Mouse (Mus musculus) cerebellum, adult 2 months (tissue): ENCODE results near the gene 1700088E04Rik. TPM values are rescaled to one million over a fixed set of nuclear protein-coding genes. Genes with fewer than 3 reads are reported as not detected.

Experiments
- DNase-seq, 2 experiments: peaks; one replicate each; pipeline ENCODE4 v3.0.0; 2021
- H3K27ac ChIP-seq: fragments of 200-500 bp; 2 replicates; pipeline ENCODE4 v1.5.1; 2012; ENCODE audit warnings: low read length, control low read depth, inconsistent platforms; ENCODE audit not compliant: insufficient read depth
- H3K27me3 ChIP-seq: fragments of 200-500 bp; 2 replicates; pipeline ENCODE4 v1.6.1; 2012; ENCODE audit warnings: inconsistent platforms, mild to moderate bottlenecking, low read length, moderate library complexity; ENCODE audit not compliant: control insufficient read depth, insufficient read depth
- H3K4me1 ChIP-seq: fragments of 200-500 bp; 2 replicates; pipeline ENCODE4 v1.6.1; 2011; ENCODE audit warnings: low read length; ENCODE audit not compliant: control insufficient read depth, insufficient read depth
- H3K4me3 ChIP-seq: fragments of 200-500 bp; replicated peaks from 2 replicates; pipeline ENCODE3; 2011; ENCODE audit warnings: mild to moderate bottlenecking, low read depth, low read length, control low read depth; ENCODE audit not compliant: insufficient read depth
- CTCF ChIP-seq: fragments of 200-500 bp; IDR thresholded peaks from 2 replicates; pipeline ENCODE4 v1.5.1; 2011; ENCODE audit warnings: low read depth, mild to moderate bottlenecking, control low read depth, low read length, moderate library complexity, borderline replicate concordance; ENCODE audit not compliant: insufficient read depth
- POLR2A ChIP-seq: fragments of 200-500 bp; IDR thresholded peaks from 2 replicates; pipeline ENCODE4 v1.6.1; 2011; ENCODE audit warnings: low read length, control low read depth, borderline replicate concordance; ENCODE audit not compliant: insufficient read depth
- WGBS: fragments of 180-500 bp; shearing (Covaris S2); methylation state at CpG from one replicate; pipeline ENCODE4 v1.1.7; 2018; 5-methylcytosine and 5-hydroxymethylcytosine counted together
- polyA plus RNA-seq: library from polyadenylated mRNA; depleted of rRNA; stranded (reverse); fragments of >200 nt; gene quantifications from 2 replicates; pipeline ENCODE4 v1.2.3, GENCODE M21; 2012

Gene 1700088E04Rik
- polyA plus RNA-seq, 1 experiment, result 6.7 TPM

DNA sequence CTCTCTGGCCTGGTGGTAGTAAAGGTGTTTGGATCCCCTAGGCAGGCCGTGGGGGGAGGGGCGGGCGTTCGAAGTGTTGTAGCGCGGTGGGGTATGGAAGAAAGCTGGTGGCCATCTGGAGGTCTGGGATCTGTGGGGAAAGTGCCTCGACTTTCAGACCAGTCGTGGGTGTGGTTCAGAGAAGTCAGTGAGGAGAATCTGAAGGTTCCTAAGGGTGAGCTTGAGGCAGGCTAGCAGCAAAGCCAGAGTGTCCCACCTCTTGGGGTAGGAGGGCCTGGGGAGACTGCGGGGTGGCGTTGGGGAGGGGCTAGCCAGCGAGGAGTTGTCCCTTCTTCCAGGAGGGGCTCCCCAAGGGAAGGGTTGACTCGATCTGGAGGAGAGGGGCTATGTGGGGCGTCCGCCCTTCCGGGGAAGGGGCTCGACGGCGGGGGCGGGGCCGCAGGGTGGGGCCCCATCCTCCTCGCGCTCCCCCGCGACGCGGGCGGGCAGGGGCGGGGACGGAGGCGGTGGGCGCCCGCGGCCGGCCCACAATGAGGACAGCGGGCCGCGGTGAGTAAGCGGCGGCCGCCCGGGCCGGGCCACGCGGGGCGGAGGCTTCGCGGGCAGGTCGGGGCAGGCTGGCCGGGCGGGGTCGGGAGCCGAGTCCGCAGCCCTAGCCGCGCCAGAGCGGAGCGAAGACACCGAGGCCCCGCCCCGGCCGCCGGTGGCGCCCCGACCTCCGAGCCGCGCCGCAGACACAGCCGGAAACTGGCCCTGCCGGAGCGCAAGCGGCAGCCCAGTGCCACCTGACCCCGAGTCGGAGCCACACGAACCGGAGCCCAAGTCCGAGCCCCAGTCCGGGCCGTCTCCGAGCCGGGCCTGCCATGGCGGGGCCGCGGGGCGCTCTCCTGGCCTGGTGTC, 32.4 kb downstream of the 1700088E04Rik start, which contains the start of gene Micall1:
TSS of gene Micall1 (plus strand) at position 478 of the 900 bp plus-strand sequence.
- H3K4me1 ChIP-seq, result peaks cover 9% of the 10 kb centered on the region
- WGBS, result 2% methylated on average over 54 of the region's 85 CpGs
- H3K27me3 ChIP-seq, result no peaks in the 10 kb centered on the region
- TF ChIP-seq POLR2A (0 out of 2 replicates have a peak, but pooled peaks have one; percentile 37), CTCF (no peak)
- peak within 1 kb of the TSS; percentile 66 for H3K27ac ChIP-seq
- peak within 1 kb of the TSS; percentile 60 for H3K4me3 ChIP-seq
- peak; percentile 83 to 86 for DNase-seq

DNA sequence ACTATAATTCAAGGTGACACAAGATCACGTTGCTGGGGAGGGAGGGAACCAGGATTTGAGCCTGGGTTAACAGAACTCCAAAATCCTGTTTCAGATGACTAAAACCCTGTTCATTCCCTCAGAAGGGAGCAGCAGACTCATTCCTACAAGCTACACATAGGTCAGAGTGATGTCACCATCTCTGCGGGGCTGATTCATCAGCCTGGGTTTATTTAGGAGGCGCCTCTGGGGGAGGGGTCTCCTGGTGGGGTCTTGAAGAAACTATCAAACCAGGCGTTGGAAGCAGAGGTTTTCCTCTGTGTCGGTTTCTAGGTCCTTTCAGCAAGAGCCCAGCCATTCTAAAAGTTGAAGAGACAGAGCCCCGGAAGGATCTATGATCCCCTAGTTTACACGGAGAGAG, 33.1 kb downstream of the 1700088E04Rik start:
- Histone ChIP-seq H3K4me3 (no peak overlapping the region), H3K27me3 (no peaks in the 10 kb centered on the region), H3K27ac (no peak overlapping the region), H3K4me1 (peaks cover 9% of the 10 kb centered on the region)
- DNase-seq, result no peak
- 29% methylated on average over 7 of the region's 7 CpGs for WGBS
- TF ChIP-seq POLR2A (no peak), CTCF (no peak)

DNA sequence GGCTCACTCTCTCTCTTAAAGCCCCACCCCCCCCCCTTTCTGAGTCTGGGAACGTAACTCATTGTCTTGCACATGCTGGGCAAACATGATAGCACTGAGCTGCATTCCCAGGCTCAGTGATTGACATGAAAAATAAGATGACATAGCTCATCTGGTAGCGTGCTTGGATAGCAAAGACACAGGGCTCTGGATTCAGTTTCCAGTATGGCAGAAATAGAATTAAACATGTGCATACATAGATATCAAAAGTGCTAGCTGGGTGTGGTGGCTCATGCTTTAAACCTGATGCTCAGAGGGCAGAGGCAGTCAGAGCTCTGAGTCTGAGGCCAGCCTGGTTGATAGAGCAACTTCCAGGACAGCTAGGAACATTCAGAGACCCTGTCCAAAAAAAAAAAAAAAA, 35.2 kb downstream of the 1700088E04Rik start:
- Histone ChIP-seq H3K4me1 (peaks cover 4% of the 10 kb centered on the region), H3K27me3 (no peaks in the 10 kb centered on the region), H3K27ac (no peak overlapping the region), H3K4me3 (no peak overlapping the region)
- no peak for DNase-seq
- TF ChIP-seq CTCF, result no peak
- no peak for TF ChIP-seq POLR2A
- WGBS, result 59% methylated on average over 2 of the region's 2 CpGs

DNA sequence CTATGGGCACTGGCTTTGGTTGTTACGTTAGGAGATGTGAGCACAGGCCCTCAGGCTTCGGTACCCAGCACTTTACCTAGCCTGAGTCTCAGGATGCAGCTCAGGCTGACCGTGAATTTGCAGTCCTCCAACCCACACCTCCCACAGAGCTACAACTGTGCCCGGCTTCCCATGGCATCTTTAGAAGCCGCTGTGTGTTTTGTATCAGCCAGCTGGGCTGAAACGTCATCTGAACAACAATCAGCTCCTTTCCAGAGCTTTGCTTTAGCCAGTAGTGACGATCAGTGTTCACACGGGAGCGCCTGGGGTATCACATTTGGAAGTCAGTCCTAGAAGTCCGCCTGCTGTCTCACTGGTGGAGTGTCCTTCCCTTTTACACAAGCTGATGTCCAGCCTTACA, 37.8 kb downstream of the 1700088E04Rik start:
- Histone ChIP-seq H3K4me3 (no peak overlapping the region), H3K27ac (peak overlapping the region; percentile 50; the same call in 1 of the 2 replicates), H3K4me1 (no peaks in the 10 kb centered on the region), H3K27me3 (no peaks in the 10 kb centered on the region)
- 46% methylated on average over 10 of the region's 10 CpGs for WGBS
- TF ChIP-seq CTCF (no peak), POLR2A (no peak)
- no peak for DNase-seq

DNA sequence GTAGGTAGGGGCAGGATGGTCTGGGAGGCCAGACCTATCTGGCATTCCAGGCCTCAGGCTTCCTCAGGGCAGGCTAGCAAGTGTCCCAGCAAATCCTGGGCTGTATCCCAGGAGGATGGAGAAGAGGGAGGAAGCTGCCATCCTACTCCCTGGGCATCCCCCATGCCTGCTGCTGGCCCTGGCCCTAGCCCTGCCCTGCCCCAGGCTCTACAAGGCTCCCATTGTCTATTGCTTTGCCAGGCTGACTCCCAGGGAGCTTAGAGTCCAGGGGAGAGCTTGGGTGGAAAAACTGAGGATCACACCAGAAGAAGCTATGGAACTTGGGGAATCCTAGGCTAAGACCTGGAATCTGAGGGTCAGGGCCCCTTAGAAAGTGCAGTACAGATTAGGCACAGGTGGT, 39.5 kb downstream of the 1700088E04Rik start:
- H3K4me1 ChIP-seq, result no peaks in the 10 kb centered on the region
- H3K4me3 ChIP-seq, result no peak overlapping the region
- TF ChIP-seq POLR2A (no peak), CTCF (no peak)
- no peak for DNase-seq
- no peaks in the 10 kb centered on the region for H3K27me3 ChIP-seq
- peak overlapping the region; percentile 65; the same call in 1 of the 2 replicates for H3K27ac ChIP-seq

DNA sequence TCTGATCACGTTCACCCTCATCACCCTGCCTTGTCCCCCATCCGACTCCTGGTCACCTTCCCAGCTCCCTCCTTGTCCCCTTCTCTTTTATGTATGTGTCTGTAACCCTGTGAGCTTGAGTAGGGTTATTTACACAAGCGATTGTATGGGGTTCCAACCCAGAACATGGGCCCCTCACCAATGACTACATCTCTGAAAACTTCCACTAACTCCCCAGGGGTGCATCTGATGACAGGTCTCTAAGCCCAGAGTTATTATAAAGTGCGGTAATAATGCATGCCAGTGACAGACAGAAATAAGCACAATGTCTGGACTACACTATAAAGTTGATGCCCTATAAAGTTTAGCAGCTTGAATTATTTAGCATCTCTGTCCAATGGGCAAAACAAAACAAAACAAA, 40.7 kb downstream of the 1700088E04Rik start:
- Histone ChIP-seq H3K4me1 (no peaks in the 10 kb centered on the region), H3K4me3 (no peak overlapping the region), H3K27me3 (no peaks in the 10 kb centered on the region), H3K27ac (no peak overlapping the region)
- TF ChIP-seq CTCF (no peak), POLR2A (no peak)
- 85% methylated on average over 4 of the region's 4 CpGs for WGBS
- DNase-seq, result no peak

DNA sequence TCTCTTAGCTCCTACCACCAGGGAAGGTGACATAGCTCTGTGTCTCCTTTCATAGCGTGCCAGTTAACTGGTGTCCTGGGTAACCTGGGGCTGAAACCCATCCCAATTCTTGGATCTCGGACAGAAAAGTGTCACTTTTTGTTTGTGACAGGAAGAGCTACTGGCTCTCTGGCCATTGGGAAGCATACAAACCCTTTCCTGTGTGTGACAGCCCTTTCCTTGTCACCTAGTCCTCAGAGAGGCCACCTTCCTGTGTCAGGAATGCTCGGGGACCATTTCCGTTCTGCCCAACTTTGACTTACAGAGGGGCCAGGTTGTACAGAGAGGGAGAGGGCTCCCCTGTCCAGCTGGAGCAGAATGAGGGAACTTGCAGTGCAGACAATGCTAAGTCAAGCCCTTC, 41.6 kb downstream of the 1700088E04Rik start:
- Histone ChIP-seq H3K4me3 (no peak overlapping the region), H3K4me1 (no peaks in the 10 kb centered on the region), H3K27me3 (no peaks in the 10 kb centered on the region), H3K27ac (no peak overlapping the region; the same call in 1 of the 2 replicates)
- 64% methylated on average over 4 of the region's 4 CpGs for WGBS
- TF ChIP-seq CTCF (no peak), POLR2A (no peak)
- DNase-seq, result no peak

DNA sequence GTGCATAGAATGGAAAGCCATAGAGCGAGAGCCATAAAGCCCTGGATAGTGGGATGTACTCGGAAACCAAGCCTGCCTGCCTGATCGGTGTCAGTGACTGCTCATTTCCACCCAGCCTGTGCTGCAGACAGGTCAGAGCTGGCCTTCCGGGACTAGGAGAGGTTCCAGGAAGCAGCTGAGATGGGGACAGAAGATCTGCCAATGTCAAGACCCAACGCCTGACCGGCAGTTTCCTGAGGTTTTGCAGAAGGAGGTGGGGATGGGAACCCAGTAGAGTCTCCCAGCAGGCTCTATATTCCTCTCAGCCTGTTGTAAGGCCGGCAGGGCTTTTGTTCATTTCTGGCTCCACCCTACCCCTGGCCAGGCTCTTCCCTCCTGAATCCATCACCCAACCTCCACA, 42.2 kb downstream of the 1700088E04Rik start:
- H3K27ac ChIP-seq, result no peak overlapping the region
- no peaks in the 10 kb centered on the region for H3K4me1 ChIP-seq
- no peak overlapping the region for H3K4me3 ChIP-seq
- no peaks in the 10 kb centered on the region for H3K27me3 ChIP-seq
- TF ChIP-seq POLR2A (no peak), CTCF (no peak)
- DNase-seq, result no peak
- WGBS, result 44% methylated on average over 7 of the region's 7 CpGs
